Comparison of ENCODE assay signal across 8 mouse cellular contexts in the genomic region with DNA sequence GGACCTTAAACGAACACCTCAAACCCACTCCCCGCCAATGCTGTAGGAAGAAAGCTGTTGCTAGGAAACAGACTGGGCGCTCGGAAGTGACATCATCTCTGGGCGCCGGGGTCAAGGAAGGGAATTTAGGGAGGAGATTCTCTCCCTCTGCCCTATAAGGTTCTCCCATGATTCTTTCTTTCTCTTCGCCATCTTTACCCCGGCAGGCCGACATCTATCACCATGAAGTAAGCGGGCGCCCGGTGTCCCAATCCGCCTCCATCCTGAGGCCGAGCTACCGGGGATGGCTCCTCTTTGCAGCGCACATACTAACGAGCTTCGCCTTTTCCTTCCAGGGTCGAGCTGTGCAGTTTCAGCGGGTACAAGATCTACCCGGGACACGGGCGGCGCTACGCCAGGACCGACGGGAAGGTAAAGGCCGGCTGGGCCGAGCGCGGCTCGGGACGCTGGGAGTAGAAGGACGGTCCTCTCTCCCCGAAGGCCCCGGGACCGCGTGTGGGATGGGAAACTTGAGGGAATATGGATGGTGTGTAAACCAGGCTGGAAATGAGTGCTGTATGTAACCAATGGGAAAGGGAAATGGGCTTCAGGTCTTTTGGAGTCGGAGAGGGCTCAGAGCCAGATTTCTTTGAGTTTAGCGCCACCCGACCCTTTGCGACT. TPM values are rescaled to one million over a fixed set of nuclear protein-coding genes. Genes with fewer than 3 reads are reported as not detected.
DNase-seq lines count a peak whose midpoint lies in the region; ATAC-seq lines count a peak whose summit lies in the region.

A gene (plus strand): TSS at position 64 of the 660 bp plus-strand sequence.

- WGBS in hindbrain, embryonic 12.5 days, result under 1% methylated on average over 42 of the region's 42 CpGs

- H3K27ac ChIP-seq in hindbrain, embryonic 12.5 days, result peak within 1 kb of the TSS; percentile 90

- H3K4me1 ChIP-seq in hindbrain, embryonic 12.5 days, result peaks cover 5% of the 10 kb centered on the region

- H3K4me3 ChIP-seq in hindbrain, embryonic 12.5 days, result peak within 1 kb of the TSS; percentile 58

- ATAC-seq in hindbrain, embryonic 12.5 days (ENCODE audit: low FRiP score), result peak; percentile 94

- H3K9ac ChIP-seq in hindbrain, embryonic 12.5 days, result peak within 1 kb of the TSS; percentile 82

- H3K4me2 ChIP-seq in hindbrain, embryonic 12.5 days (replicated peaks), result peak within 1 kb of the TSS; percentile 92

- H3K36me3 ChIP-seq in hindbrain, embryonic 12.5 days, result peaks cover 31% of the 10 kb centered on the region

- no peaks in the 10 kb centered on the region for H3K9me3 ChIP-seq in hindbrain, embryonic 12.5 days (replicated peaks)

- H3K27me3 ChIP-seq in hindbrain, embryonic 12.5 days, result no peaks in the 10 kb centered on the region

- peak; percentile 91 for DNase-seq in Muller cell, postnatal 12 days (ENCODE audit: inconsistent ontology term)
- peak; percentile 95 for DNase-seq in cerebellum, adult 9-11 months
- peak; percentile 93 to 94 for DNase-seq in frontal cortex, postnatal 10 days (ENCODE audit: low spot score in 2 of 2)
- DNase-seq in layer of hippocampus, postnatal 14 days (ENCODE audit: low spot score in 2 of 2), result peak; percentile 92 to 98
- DNase-seq in lung, postnatal 14 days, result peak; percentile 95
- peak; percentile 95 for DNase-seq in retina, adult 2 months (ENCODE audit: low read depth, low spot score)
- peak; percentile 89 to 92 for DNase-seq in thymus, postnatal 36 days

RNA-seq across cellular contexts. Expression of the gene that starts here (rescaled TPM):
- polyA plus RNA-seq in hindbrain, embryonic 12.5 days (2016; fragmentation: Nextera tagmentation; extraction: Ambion mirVana), result 667 and 708 TPM in 2 replicates
- 100 to 1,000 TPM; 389 to 404 TPM for total RNA-seq in layer of hippocampus, postnatal 14 days (2021)

Comparison
In these comparisons a context has a peak if more than half of its experiments do, and no peak if none do; other contexts are left out.
1. Peak in every context shown above with its lines: DNase-seq, ATAC-seq, H3K4me3 ChIP-seq and H3K27ac ChIP-seq.